Mouse (Mus musculus) limb, embryonic 14.5 days (tissue): ENCODE data around the gene Mgll. TPM values are rescaled to one million over a fixed set of nuclear protein-coding genes. Genes with fewer than 3 reads are reported as not detected.

Experiments
- ATAC-seq: fragments of 200-750 bp; cut with Nextera tagmentation; 2 replicates; pipeline ENCODE4 v1.8.0; 2017; ENCODE audit warnings: low read depth, moderate number of reproducible peaks, moderate TSS enrichment; ENCODE audit not compliant: low FRiP score
- DNase-seq: peaks from one replicate; pipeline ENCODE4 v3.0.0-alpha.2; 2015; ENCODE audit warnings: low spot score
- H3K27ac ChIP-seq: fragments of 300-500 bp; sonication (generic); replicated peaks from 2 replicates; pipeline ENCODE4 v1.5.1; 2014; ENCODE audit warnings: low read depth, mild to moderate bottlenecking, low read length, moderate library complexity, mixed read lengths
- H3K27me3 ChIP-seq: fragments of 300-500 bp; sonication (generic); 2 replicates; pipeline ENCODE4 v1.6.1; 2014; ENCODE audit warnings: low read length, mixed read lengths; ENCODE audit not compliant: control insufficient read depth, insufficient read depth
- H3K36me3 ChIP-seq: fragments of 300-500 bp; sonication (generic); 2 replicates; pipeline ENCODE4 v1.6.1; 2014; ENCODE audit warnings: mild to moderate bottlenecking, low read length, moderate library complexity, mixed read lengths; ENCODE audit not compliant: control insufficient read depth, insufficient read depth
- H3K4me1 ChIP-seq: fragments of 300-500 bp; sonication (generic); 2 replicates; pipeline ENCODE4 v1.6.1; 2014; ENCODE audit warnings: antibody characterized with exemption, low read length, mixed read lengths; ENCODE audit not compliant: control insufficient read depth, insufficient read depth
- H3K4me2 ChIP-seq: fragments of 300-500 bp; sonication (generic); replicated peaks from 2 replicates; pipeline ENCODE4 v1.6.1; 2014; ENCODE audit warnings: low read depth, mild to moderate bottlenecking, low read length, moderate library complexity; ENCODE audit not compliant: severe bottlenecking
- H3K4me3 ChIP-seq: fragments of 300-500 bp; sonication (generic); replicated peaks from 2 replicates; pipeline ENCODE4 v1.5.1; 2014; ENCODE audit warnings: low read length
- H3K9ac ChIP-seq: fragments of 300-500 bp; sonication (generic); 2 replicates; pipeline ENCODE4 v1.6.1; 2014; ENCODE audit warnings: mild to moderate bottlenecking, low read depth, low read length, moderate library complexity; ENCODE audit not compliant: severe bottlenecking
- H3K9me3 ChIP-seq: fragments of 300-500 bp; sonication (generic); 2 replicates; pipeline ENCODE4 v1.6.1; 2016; ENCODE audit warnings: low read length; ENCODE audit not compliant: control insufficient read depth
- POLR2A ChIP-seq: fragments of 200-500 bp; IDR thresholded peaks from 2 replicates; pipeline ENCODE4 v1.8.0; 2012; ENCODE audit warnings: inconsistent platforms, mild to moderate bottlenecking, moderate library complexity, borderline replicate concordance; ENCODE audit not compliant: insufficient read depth, insufficient read length; ENCODE audit errors: extremely low read depth
- WGBS: fragments of 180-500 bp; shearing (Covaris S2); extraction: QIAGEN DNeasy Blood & Tissue Kit; methylation state at CpG from one replicate; pipeline ENCODE4 v1.1.7; 2014; 5-methylcytosine and 5-hydroxymethylcytosine counted together
- polyA plus RNA-seq, 2 experiments: library from polyadenylated mRNA; depleted of rRNA in 1 of 2; stranded (reverse) in 1 of 2; unstranded in 1 of 2; fragments of >200 nt; fragmentation: Nextera tagmentation in 1 of 2; extraction: Ambion mirVana in 1 of 2; gene quantifications; 2 replicates each; pipeline versions ENCODE4 v1.2.1 to v1.2.3; 2012 to 2014

Mgll gene
- polyA plus RNA-seq, 2 experiments, result 7.5 to 17.6 TPM

- 55% methylated on average over 3 of the region's 3 CpGs for WGBS
- Histone ChIP-seq H3K9ac (no peak overlapping the region), H3K27me3 (no peaks in the 10 kb centered on the region), H3K27ac (no peak overlapping the region), H3K4me1 (no peaks in the 10 kb centered on the region), H3K36me3 (no peaks in the 10 kb centered on the region), H3K4me3 (no peak overlapping the region), H3K4me2 (no peak overlapping the region), H3K9me3 (no peaks in the 10 kb centered on the region)
- ATAC-seq (no peak), DNase-seq (no peak)
- no peak for TF ChIP-seq POLR2A
Measured at GRCm38 (mm10) chr6:88826965-88827364, 102.8 kb downstream of the Mgll start.

- TF ChIP-seq POLR2A, result no peak
- ATAC-seq (no peak), DNase-seq (no peak)
- Histone ChIP-seq H3K9ac (no peak overlapping the region), H3K9me3 (no peaks in the 10 kb centered on the region), H3K4me1 (no peaks in the 10 kb centered on the region), H3K36me3 (no peaks in the 10 kb centered on the region), H3K27ac (no peak overlapping the region), H3K27me3 (no peaks in the 10 kb centered on the region), H3K4me3 (no peak overlapping the region), H3K4me2 (no peak overlapping the region)
- WGBS, result 63% methylated on average over 13 of the region's 13 CpGs
Measured at GRCm38 (mm10) chr6:88827395-88828205, 103.4 kb downstream of the Mgll start.

- H3K27me3 ChIP-seq, result no peaks in the 10 kb centered on the region
- no peaks in the 10 kb centered on the region for H3K4me1 ChIP-seq
- no peak overlapping the region for H3K4me3 ChIP-seq
- ATAC-seq, result no peak
- no peak for DNase-seq
- H3K36me3 ChIP-seq, result no peaks in the 10 kb centered on the region
- WGBS, result 58% methylated on average over 15 of the region's 15 CpGs
- H3K4me2 ChIP-seq, result no peak overlapping the region
- H3K27ac ChIP-seq, result no peak overlapping the region
- no peaks in the 10 kb centered on the region for H3K9me3 ChIP-seq
- TF ChIP-seq POLR2A, result no peak
- no peak overlapping the region for H3K9ac ChIP-seq
Measured at GRCm38 (mm10) chr6:88828206-88829009, 104.2 kb downstream of the Mgll start.

- 87% methylated on average over 4 of the region's 4 CpGs for WGBS
- Histone ChIP-seq H3K4me2 (no peak overlapping the region), H3K9me3 (no peaks in the 10 kb centered on the region), H3K27ac (no peak overlapping the region), H3K4me1 (no peaks in the 10 kb centered on the region), H3K4me3 (no peak overlapping the region), H3K36me3 (no peaks in the 10 kb centered on the region), H3K27me3 (no peaks in the 10 kb centered on the region), H3K9ac (no peak overlapping the region)
- TF ChIP-seq POLR2A, result no peak
- ATAC-seq (no peak), DNase-seq (no peak)
Measured at GRCm38 (mm10) chr6:88829579-88829978, 105.4 kb downstream of the Mgll start.

GRCm38 (mm10) chr6:88830112-88830702 is 106.0 kb downstream of the Mgll start:
- H3K27ac ChIP-seq, result no peak overlapping the region
- TF ChIP-seq POLR2A, result no peak
- H3K4me3 ChIP-seq, result no peak overlapping the region
- no peaks in the 10 kb centered on the region for H3K9me3 ChIP-seq
- WGBS, result 90% methylated on average over 6 of the region's 6 CpGs
- no peak for DNase-seq
- H3K4me2 ChIP-seq, result no peak overlapping the region
- no peaks in the 10 kb centered on the region for H3K36me3 ChIP-seq
- ATAC-seq, result no peak
- no peak overlapping the region for H3K9ac ChIP-seq
- H3K27me3 ChIP-seq, result no peaks in the 10 kb centered on the region
- H3K4me1 ChIP-seq, result no peaks in the 10 kb centered on the region
